Mouse (Mus musculus): ENCODE data around the gene Lrrc61.

DNA sequence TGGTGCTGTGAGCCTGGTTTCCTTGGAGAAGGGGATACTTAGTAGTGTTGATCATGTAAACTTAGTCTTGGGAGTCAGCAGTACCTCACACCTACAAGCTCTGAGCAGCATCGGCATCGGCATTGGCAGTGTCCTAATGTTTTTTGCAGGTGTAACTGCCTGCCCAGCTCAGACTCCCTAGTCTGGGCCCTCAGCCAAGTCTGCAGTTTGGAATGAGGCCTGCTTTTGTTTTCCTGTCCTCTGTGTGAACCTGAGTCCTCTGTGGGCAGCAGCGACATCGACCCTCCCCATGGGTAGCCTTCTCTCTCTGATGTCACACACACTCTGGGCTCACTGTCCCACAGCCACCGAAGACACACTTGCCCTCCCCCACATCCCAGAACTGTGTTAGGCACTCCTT, 11.7 kb downstream of the Lrrc61 start:
- no peak for TF ChIP-seq CTCF (conservative IDR thresholded peaks at IDR 0.05; ENCODE audit: insufficient read depth, insufficient read length, low read depth, low read length)
- TF ChIP-seq POLR2A (IDR thresholded peaks at IDR 0.05; ENCODE audit: low read depth, low read length), result no peak
